Mouse (Mus musculus) bone marrow, adult 2 months (tissue): ENCODE results near the gene Il34.

ENCODE experiments used
- CTCF ChIP-seq: fragments of 200-500 bp; IDR thresholded peaks from 2 replicates; pipeline ENCODE4 v1.5.1; 2011; ENCODE audit warnings: low read length, control low read depth; ENCODE audit not compliant: control insufficient read depth, insufficient read depth
- POLR2A ChIP-seq: fragments of 200-500 bp; IDR thresholded peaks from 2 replicates; pipeline ENCODE4 v1.6.1; 2011; ENCODE audit warnings: low read depth, mild to moderate bottlenecking, control low read depth, low read length, borderline replicate concordance; ENCODE audit not compliant: control insufficient read depth

- TF ChIP-seq CTCF (no peak), POLR2A (no peak)
These were observed 97.3 kb downstream of the Il34 start for GRCm38 (mm10) chr8:110708429-110708828.
